Mouse (Mus musculus) adrenal gland, adult (tissue): ENCODE measurements around the gene Acot7.

Source experiments
- DNase-seq, 2 experiments: peaks; one replicate each; pipeline ENCODE4 v3.0.0; 2022 to 2023; ENCODE audit warnings: low spot score in 1 of 2; ENCODE audit not compliant: inconsistent age in 2 of 2

Gene Acot7

DNA sequence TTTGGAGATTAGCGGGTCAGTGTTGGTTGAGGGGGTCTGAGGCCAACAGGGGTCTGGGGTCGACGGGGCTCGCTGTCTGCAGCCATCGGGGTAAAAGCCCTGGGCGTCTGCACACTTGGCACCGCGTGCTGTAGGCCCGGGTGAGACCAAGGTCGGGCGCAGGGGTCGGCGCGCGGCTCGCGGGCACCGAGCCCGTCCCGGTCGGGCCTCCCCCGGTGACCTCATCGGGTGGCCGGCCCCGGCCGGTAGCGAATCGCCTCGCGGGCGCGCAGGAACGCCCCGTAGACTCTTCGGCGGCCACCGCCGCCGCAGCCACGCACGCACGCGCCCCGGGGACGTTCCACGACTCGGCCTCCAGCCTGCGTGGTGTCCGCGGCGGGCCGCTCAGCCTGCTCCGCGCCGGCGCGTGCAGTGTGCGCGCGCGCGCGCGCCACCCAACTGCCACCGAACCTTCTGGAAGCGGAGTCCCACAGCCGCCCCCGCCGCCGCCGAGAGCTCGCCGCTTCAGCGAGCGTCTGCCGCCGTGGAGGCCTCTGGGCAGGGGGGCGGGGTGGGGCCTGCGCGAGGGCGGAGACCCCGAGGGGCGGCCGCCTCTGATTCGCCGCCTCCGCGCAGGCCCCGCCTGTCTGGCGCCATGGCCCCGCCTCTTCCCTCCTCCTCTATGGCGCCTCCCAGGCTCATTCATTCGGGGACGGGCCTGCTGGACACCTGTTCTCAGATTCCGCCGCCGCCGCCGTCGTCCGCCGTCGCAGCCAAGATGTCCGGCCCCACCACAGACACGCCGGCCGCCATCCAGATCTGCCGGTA is at the start of gene Acot7:
Gene Acot7 (plus strand): TSS at position 598 of the 807 bp plus-strand sequence.
- DNase-seq = peak; percentile 93 to 96

DNA sequence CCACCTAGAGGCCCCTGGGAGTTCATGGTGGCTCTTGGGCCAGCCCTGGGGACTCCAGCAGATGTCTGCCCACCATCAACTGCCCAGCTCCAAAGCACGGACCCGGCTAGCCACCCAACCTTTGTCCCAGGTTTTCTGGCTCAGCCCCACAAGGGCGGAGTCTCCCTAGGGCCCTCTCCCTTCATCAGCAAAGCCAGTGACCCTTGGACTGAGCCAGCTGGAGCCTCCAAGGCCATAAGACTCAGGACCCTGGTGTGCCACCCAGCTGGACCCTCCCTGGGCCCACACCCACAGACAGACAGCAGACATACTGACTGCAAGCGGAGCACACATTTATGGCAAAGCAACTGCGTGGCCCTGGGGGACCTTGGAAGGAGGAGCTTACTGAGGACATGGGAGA is 49.1 kb upstream of the Acot7 start:
- peak in 1 of 2 experiments; percentile 22 for DNase-seq

DNA sequence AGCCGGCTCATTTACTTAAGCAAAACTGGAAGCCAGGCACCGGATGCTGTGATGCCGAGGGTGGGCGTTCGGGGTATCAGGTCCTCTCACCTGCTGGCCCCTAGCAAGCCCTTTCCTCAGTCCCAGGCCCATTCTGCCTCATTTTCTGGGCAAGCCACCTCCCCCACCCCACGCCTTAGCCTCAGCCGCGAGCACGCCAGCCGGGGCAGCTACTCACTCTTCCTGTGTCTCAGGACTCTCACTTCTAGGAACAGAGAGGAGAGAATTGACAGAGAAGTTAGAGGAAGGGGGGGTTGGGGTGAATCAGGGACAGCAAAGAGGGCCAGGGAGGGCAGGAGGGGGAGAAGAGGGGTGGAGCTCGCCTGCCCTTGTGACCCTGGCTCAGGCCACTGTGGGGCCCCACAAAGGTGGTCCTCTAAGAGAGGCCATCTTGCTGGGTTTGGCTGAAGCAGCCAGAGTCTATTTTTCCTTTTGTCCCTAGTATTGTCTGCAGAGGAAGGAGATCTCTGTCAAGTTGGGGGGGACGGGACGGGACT is 48.5 kb upstream of the Acot7 start:
- DNase-seq = no peak

DNA sequence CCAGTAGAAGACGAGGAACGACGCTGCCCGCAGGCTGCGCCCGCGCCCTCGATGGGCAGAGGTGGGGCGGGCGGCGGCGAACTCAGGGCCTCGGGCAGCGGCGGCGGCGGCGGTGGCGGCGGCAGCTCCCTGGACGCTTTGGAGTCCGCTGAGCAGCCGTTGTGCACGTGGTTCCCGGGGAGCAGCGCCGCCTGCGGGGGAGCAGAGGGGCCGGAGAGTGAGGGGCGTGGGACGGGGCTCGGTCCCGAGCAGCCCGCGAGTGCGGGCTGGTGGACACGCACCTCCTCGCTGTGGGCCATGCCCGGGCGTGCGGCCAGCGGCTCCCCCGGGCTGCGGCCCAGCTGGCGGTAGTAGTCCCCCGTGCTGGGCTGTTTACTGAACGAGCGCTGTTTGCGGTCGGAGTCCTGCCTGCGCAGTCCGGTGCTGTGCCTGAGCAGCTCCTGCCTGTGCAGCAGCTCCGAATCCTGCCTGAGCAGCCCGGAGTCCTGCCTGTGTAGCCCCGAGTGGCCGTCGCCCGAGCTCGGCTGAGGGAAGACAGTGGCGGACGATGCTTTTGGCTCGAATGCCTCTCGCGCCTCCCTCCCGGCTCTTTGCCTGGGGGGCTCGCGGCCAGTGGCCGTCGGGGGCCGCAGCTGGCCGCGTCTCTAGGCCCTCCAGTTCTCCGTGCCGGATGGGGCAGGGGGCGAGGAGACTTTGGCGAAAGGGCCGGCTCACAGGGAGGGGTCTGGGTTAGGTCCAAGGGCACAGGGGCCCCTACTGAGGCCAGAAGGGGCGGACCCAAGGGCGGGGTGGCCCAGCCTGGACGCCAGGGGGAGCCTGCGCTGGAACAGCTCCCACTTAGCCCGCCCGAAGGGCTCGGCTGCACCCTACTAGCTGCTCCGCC is 46.9 kb upstream of the Acot7 start:
- peak; percentile 55 to 82 for DNase-seq

DNA sequence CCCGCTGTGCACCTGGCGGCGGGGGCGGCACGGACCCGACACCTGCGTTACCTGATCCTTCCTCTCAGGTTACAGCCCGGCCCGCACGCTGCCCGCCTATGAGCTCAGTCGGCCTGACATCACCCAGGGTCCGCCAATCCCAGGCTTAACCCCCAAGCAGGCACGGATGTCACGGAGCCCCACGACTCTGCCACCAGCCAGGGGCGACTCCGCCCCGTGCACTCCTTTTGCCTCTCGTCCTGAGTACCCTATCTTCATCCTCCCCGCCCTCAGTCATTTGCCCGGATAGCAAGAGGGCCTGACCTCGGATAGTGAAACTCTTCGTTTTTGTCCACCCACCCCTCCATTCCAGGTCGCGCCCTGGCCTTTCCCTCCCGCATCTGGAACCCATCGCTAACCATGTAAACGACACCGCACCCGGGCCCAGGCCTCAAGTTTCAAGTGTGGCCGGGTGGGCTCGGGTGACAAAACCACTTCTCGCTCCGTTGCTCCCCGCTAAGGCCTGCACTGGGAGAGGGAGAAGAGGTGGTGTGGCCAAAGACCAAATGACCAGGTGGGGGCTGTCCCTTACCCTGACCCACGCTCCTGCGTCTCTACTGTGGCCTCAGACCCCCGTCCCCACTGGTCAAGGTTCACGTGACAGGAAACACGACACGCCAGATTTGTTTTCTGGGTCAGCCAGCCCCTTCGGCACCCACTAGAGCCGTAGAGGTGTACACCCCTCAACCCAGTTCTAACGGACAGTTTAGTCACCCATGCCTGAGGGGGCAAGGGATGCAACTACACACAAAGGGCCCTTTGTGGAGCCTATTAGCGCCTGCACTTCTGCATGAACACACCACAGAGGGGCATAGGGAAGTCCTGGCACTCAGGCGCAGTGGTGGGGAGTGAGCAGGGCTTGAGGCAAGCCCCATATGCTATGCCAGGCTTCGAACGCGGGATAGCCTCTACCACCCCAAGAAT is 45.8 kb upstream of the Acot7 start:
- no peak for DNase-seq

DNA sequence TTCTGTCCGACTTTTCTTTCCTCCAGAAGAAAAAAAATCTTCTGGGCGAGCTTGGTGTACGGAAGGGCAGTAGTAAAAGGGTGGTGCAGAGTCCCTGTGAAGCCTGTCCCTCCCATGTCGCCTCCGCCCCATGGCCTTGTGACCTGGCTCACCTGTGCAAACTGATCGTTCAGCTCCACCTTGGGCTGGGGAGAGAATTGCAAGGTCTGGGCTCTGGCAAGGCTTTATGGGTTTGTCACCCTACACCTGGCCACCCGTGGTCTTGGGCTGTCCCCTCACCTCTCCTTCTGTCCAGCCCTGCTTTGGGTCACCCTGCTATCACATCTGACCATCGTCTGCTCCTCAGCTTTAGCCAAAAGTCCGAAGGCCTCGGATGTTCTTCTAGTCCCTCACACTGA is 45.2 kb upstream of the Acot7 start:
- DNase-seq = no peak

DNA sequence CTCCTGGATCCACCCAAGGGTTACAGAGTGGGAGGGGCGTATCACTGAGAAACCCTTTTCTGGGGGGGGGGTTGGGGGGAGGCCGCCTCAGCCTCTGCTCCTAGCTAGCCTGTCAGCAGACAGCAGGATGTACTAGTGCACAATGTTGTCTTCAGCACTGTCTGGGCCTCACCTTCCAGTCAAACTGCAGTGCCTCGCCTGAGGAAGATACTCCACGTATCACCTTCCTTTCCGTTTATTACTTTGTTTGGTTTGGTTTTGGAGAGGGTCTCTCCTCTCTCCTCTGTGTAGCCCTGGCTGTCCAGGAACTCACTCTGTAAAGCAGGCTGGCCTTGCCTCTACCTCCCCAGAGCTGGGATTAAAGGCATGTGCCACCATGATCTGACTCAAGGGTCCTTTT is 44.7 kb upstream of the Acot7 start:
- no peak for DNase-seq

DNA sequence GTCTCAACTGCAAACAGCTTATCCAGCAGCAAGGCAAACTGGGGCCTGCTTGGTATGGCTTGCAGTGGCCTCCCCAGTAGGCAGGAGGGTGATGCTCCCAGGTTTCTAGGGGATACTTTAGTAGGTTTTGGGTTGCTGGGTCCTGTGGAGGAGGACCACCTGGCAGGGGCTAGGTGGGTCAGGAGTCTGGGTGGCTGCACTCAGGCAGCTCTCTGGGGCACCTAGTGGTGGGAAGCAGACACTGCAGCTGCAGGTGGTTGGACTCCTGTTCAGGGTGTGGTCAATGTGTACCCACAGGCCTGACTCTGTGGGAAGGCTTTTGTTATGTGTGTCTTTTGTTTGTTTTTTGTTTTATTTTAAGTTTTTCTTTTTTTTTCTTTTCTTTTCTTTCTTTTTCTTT is 43.4 kb upstream of the Acot7 start:
- peak in 1 of 2 experiments; percentile 73 for DNase-seq

DNA sequence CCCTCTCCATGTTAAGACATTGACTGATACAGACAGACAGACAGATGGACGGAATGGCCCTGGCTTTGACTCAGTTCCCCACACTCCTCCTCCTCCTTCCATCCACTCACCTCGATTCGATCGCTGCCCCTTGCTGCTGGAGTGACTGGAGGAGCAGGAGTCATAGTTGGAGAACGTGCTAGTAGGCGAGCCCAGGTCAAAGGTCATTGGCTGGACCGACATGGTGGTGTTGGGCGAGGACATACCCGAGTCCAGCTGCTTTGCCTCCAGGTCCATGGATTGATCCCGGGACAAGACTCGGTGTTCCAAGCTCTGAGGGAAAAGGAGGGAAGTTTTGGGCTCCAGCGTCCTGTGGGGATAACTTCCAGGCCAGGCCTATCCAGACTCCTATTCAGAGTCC is 42.6 kb upstream of the Acot7 start:
- no peak for DNase-seq

DNA sequence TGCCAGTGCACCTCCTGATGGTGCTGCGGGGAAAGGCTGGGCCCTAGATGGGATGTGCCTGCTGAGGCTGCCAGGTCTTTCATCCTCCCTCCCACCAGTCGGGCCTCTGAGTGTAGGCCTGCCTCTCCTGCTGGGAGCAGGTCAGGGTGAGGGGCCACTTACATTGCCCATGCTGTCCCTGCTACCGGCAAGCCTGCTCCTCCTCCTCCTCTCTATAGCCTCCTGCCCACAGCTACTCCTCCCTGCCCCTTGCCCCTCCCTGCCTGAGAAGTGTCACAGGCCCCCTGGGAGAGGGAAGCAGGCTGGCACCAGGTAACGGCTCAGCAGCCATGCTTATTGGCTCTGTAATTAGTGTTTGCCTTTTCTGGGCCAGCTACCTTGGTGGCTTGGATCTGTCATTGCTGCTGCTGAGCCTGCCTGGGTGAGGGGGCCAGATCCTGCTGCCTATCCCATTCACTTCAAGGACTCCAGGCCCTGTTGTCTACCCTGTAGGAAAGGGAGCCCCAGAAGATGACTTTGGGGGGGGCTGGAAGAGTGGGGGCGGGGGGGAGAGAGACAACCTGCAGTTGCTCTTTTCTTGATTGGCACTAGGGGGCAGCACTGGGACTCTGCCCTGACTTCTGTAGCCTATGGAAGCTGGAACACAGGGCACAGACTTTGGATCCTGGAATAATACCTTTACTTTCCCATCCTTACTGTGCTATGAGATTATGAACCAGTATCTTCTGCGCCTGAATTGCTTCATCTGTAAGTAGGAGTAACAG is 41.6 kb upstream of the Acot7 start:
- peak in 1 of 2 experiments; percentile 63 for DNase-seq

DNA sequence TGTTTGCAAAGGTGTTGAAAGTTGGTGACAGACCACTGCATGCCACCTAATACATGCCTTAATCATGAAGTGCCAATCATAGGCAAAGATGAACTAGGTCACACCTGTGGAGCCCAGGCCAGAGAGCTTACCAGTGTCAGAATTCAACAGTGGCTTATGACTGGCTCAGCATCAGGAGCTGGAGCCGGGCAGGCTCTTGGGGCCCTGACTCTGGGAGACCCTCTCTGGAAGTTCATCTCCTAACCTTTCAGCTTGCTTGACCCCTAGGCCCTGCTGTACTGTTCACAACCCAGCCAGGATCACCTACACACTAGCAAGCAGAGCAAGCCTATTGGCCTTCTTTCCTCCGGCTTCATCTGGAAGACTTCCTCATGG is 41.1 kb upstream of the Acot7 start:
- no peak for DNase-seq

DNA sequence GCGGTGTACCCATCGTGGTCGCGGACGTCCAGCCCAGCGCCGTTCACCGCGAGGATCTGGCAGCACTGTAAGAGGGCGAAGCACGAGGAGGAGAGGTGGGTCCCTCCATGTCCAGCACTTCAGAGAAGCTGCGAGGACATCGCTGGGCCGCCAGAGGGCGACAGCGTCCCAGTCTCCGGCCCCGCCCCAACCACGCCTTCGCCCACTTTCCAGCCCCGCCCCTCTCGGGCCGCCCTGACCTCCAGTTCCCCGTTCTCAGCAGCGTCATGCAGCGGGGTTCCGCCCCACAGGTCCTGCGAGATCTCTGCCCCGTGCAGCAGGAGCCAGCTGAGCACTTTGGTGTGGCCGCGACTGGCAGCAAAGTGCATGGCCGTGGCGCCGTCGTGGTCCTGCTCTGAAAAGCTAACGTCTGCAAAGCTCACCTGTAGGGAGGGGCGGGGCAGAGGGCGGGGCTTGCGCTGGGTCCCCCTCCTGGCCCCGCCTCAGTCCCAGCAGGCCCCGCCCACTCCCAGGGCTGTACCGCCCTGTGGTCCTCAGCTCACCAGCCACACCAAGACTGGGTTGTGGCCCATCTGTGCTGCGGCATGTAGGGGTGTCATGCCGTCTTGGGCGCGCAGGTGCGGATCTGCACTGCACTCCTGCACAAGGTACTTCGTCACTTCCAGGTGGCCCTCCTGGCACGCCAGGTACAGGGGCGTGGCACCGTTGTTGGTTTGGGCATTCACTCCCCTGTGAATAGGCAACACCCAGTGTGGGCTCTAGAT is 39.3 kb upstream of the Acot7 start:
- DNase-seq = peak; percentile 93 to 97

DNA sequence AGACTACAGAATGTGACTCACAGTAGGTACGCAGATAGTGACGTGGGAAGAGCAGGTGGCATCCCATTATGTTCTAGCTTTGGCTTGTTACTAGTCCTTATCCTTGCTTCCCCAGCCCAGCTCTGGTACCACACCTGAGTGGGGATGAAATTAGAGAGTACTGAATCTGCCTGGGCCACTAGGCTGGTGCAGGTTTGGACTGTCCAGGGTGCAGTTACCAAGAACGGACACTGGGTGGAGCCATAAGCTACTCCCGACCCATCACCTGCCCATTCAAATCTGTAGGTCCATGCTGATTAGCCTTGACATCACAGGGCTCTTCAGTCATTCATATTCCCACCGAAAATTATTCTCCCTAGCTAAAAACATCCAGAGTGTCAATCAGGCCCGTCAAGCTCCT is 37.5 kb upstream of the Acot7 start:
- peak; percentile 49 to 83 for DNase-seq

DNA sequence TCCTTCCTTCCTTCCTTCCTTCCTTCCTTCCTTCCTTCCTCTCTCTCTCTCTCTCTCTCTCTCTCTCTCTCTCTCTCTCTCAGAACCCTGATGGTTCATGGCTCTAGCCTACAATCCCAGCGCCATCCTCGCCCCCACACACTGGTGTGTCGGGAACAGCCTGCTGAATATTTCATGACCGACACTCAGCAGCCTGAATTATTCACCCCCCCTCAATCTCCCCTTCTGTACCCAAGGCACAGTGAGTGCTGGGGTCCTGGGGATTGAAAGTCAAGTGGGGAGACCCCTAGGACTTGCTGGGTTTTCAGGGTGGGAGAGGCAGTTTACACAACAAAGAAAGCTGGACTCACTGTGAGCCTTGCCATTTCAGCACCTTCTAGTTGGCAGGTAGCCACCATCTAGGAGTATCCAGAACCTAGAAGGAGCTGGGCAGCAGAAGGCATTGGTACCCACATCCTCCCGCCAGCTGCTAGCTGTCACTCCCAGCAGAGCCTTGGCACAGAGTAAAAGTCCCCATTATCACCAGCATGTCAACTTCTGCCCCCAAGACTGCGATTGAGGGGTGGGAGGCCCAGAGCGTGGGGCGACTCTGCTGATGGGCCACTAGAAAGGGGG is 36.3 kb upstream of the Acot7 start:
- DNase-seq = no peak

DNA sequence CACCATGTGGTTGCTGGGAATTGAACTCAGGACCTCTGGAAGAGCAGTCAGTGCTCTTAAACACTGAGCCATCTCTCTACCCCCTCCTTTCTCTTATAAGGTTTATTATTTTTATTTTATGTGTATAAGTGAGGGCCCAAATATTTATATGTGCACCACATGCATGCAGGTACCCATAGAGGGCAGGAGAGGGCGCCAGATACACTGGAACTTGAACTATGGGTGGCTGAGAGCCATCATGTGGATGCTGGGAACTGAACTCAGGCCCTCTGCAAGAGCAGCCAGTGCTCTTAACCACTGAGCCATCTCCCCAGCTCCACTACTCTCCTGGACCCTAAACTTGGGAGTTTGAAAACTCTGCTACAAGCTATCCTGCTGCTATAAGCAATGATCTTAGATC is 34.3 kb upstream of the Acot7 start:
- DNase-seq = no peak

DNA sequence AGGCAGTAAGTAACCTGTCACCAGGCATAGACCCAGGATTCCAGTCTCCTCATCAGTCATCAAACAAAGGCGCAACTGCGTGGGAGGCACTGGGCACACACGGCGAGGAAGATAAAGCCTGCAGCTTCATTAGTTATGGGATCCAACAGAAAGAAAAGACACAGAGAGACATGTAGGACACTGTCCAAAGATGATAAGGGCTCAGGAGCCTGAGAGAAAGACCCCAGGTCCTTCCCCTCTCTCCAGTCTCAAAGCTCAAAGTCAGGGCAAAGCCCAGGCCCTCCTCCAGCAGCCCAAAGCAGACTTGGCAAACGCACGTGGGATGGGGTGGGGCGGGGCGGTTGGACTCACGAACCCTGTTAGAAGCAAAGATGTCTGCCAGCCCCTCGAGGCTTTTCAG is 32.5 kb upstream of the Acot7 start:
- DNase-seq = no peak

DNA sequence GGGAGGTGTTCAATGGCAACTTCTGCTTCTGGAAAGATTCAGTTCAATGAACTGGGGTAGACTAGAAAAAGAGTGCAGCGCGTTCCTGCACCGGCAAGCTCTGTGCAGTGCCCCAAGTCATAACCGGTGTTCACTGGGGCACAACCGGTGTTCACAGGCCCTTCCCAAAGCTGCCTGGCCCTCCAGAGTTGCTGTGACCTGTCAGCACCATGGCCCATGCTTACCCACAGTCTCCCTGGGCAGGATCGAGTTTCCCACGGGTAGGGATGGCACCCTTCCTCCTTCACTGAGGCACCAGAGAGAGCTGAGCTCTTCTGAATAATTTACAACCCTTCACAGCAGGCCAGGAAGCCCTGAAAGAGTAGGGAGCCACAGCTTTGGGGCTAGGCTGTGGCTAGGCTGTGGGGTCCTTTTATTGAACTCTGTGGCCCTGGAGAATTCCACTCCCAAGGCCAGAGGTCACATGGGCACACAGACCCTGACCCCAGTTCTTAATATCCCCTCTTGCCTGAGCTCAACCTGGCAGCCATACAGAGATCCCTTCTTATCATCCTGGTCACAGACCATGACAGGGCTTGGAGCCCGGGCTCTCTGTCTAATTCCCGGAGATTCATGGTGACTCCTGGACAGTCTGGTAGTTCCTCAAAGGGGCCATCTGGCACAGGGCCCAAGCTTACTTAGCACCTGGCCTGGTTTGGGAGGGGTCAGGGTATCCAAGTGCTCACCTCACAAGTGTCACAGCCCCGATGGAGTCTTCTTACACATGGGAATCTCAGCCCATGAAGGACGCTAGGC is 31.7 kb upstream of the Acot7 start:
- no peak for DNase-seq

DNA sequence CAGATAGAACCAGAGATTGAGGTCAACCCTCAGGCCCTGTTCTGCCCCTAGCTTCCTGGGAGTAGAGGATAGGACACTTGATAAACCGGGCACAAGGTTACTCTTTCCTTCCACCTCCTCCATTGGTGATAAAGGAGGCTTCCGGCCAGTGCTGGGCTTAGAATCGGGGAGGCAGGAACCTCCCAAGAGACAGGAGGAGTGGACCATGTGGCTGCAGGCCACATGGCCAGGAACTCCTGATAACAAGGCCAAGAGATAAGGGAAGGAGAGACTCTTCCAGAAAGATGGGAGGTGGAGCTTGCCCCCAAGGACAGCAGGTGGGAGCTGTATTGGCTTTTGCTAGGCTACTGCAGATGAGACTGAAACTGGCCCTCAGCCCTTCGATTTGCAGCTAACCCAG is 27.4 kb upstream of the Acot7 start:
- DNase-seq = no peak
